Mouse (Mus musculus): ENCODE results near the gene Gsk3b. TPM values are rescaled to one million over a fixed set of nuclear protein-coding genes. Genes with fewer than 3 reads are reported as not detected.
A peak's percentile ranks its signal among the peaks of the same experiment; 100 is the strongest.

Gsk3b gene
- 17.5 and 20.1 TPM in 2 replicates for polyA plus RNA-seq (2012; rRNA removed)
- 61.3 and 63.2 TPM in 2 replicates for polyA plus RNA-seq (2014; fragmentation: Nextera tagmentation; extraction: Ambion mirVana)

- Histone ChIP-seq H3K27me3 (ENCODE audit: control insufficient read depth, insufficient read depth, low read length) (no peaks in the 10 kb centered on the region), H3K4me2 (replicated peaks; ENCODE audit: low read depth, low read length, severe bottlenecking) (peak within 1 kb of the TSS; percentile 70), H3K4me3 (replicated peaks; ENCODE audit: low read length) (peak within 1 kb of the TSS; percentile 88), H3K36me3 (ENCODE audit: control insufficient read depth, insufficient read depth, low read length) (no peaks in the 10 kb centered on the region), H3K27ac (replicated peaks; ENCODE audit: low read depth, low read length) (peak within 1 kb of the TSS; percentile 100), H3K9ac (ENCODE audit: low read depth, low read length, severe bottlenecking) (peak within 1 kb of the TSS; percentile 95), H3K4me1 (ENCODE audit: control insufficient read depth, insufficient read depth, low read length) (0 out of 2 replicates have a peak, but pooled peaks cover 3% of the 10 kb centered on the region), H3K9me3 (ENCODE audit: control insufficient read depth, low read length) (no peaks in the 10 kb centered on the region)
- peak; percentile 93 for ATAC-seq (ENCODE audit: low FRiP score, low read depth)
- DNase-seq (ENCODE audit: low spot score), result peak; percentile 99
- TF ChIP-seq POLR2A (IDR thresholded peaks at IDR 0.05; ENCODE audit: borderline replicate concordance, extremely low read depth, insufficient read depth, insufficient read length), result peak; percentile 97
- 1% methylated on average over 61 of the region's 69 CpGs for WGBS
These were observed at the start of gene Gsk3b for GRCm38 (mm10) chr16:38088629-38089446. Gene Gsk3b (plus strand): TSS chr16:38089001.

- Histone ChIP-seq H3K9me3 (ENCODE audit: control insufficient read depth, low read length) (no peaks in the 10 kb centered on the region), H3K4me3 (replicated peaks; ENCODE audit: low read length) (no peak overlapping the region), H3K4me1 (ENCODE audit: control insufficient read depth, insufficient read depth, low read length) (no peaks in the 10 kb centered on the region), H3K27me3 (ENCODE audit: control insufficient read depth, insufficient read depth, low read length) (no peaks in the 10 kb centered on the region), H3K27ac (replicated peaks; ENCODE audit: low read depth, low read length) (no peak overlapping the region), H3K9ac (ENCODE audit: low read depth, low read length, severe bottlenecking) (no peak overlapping the region), H3K4me2 (replicated peaks; ENCODE audit: low read depth, low read length, severe bottlenecking) (no peak overlapping the region), H3K36me3 (ENCODE audit: control insufficient read depth, insufficient read depth, low read length) (no peaks in the 10 kb centered on the region)
- DNase-seq (ENCODE audit: low spot score) (no peak), ATAC-seq (ENCODE audit: low FRiP score, low read depth) (no peak)
- 88% methylated on average over 1 of the region's 1 CpGs for WGBS
- TF ChIP-seq POLR2A (IDR thresholded peaks at IDR 0.05; ENCODE audit: borderline replicate concordance, extremely low read depth, insufficient read depth, insufficient read length), result no peak
These were observed 46.6 kb upstream of the Gsk3b start for GRCm38 (mm10) chr16:38042160-38042559.

- Histone ChIP-seq H3K9me3 (ENCODE audit: control insufficient read depth, low read length) (no peaks in the 10 kb centered on the region), H3K27ac (replicated peaks; ENCODE audit: low read depth, low read length) (no peak overlapping the region), H3K4me2 (replicated peaks; ENCODE audit: low read depth, low read length, severe bottlenecking) (no peak overlapping the region), H3K4me1 (ENCODE audit: control insufficient read depth, insufficient read depth, low read length) (no peaks in the 10 kb centered on the region), H3K36me3 (ENCODE audit: control insufficient read depth, insufficient read depth, low read length) (no peaks in the 10 kb centered on the region), H3K4me3 (replicated peaks; ENCODE audit: low read length) (no peak overlapping the region), H3K9ac (ENCODE audit: low read depth, low read length, severe bottlenecking) (no peak overlapping the region), H3K27me3 (ENCODE audit: control insufficient read depth, insufficient read depth, low read length) (no peaks in the 10 kb centered on the region)
- no peak for TF ChIP-seq POLR2A (IDR thresholded peaks at IDR 0.05; ENCODE audit: borderline replicate concordance, extremely low read depth, insufficient read depth, insufficient read length)
- 83% methylated on average over 5 of the region's 5 CpGs for WGBS
- ATAC-seq (ENCODE audit: low FRiP score, low read depth) (no peak), DNase-seq (ENCODE audit: low spot score) (no peak)
These were observed 44.2 kb upstream of the Gsk3b start for GRCm38 (mm10) chr16:38044551-38044950.

GRCm38 (mm10) chr16:38047781-38048558 lies 40.8 kb upstream of the Gsk3b start:
- peak overlapping the region; percentile 15; the same call in 1 of the 2 replicates for H3K4me2 ChIP-seq (replicated peaks; ENCODE audit: low read depth, low read length, severe bottlenecking)
- H3K9me3 ChIP-seq (ENCODE audit: control insufficient read depth, low read length), result no peaks in the 10 kb centered on the region
- no peak overlapping the region for H3K27ac ChIP-seq (replicated peaks; ENCODE audit: low read depth, low read length)
- ATAC-seq (ENCODE audit: low FRiP score, low read depth) (no peak), DNase-seq (ENCODE audit: low spot score) (no peak)
- no peak for TF ChIP-seq POLR2A (IDR thresholded peaks at IDR 0.05; ENCODE audit: borderline replicate concordance, extremely low read depth, insufficient read depth, insufficient read length)
- H3K27me3 ChIP-seq (ENCODE audit: control insufficient read depth, insufficient read depth, low read length), result no peaks in the 10 kb centered on the region
- 59% methylated on average over 23 of the region's 23 CpGs for WGBS
- no peak overlapping the region for H3K4me3 ChIP-seq (replicated peaks; ENCODE audit: low read length)
- no peak overlapping the region for H3K9ac ChIP-seq (ENCODE audit: low read depth, low read length, severe bottlenecking)
- H3K36me3 ChIP-seq (ENCODE audit: control insufficient read depth, insufficient read depth, low read length), result no peaks in the 10 kb centered on the region
- H3K4me1 ChIP-seq (ENCODE audit: control insufficient read depth, insufficient read depth, low read length), result no peaks in the 10 kb centered on the region

DNA sequence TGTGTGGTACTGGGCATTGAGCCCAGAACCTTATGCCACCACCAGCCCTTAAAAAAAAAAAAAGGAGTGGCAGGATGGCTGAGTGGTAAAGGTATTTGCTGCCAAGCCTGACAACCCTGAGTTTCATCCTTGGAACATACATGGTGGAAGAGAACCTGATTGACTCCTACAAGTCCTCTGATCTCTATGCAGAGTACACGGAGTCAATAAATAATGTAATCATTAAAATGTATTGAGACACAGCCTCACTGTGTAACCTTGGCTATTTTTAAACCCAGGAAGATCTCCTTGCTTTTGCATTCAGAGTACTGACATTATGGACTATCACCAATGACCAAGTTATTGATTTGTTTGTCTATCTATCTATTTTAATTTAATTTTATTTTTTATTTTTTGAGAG lies 30.9 kb upstream of the Gsk3b start:
- Histone ChIP-seq H3K4me3 (replicated peaks; ENCODE audit: low read length) (no peak overlapping the region), H3K4me2 (replicated peaks; ENCODE audit: low read depth, low read length, severe bottlenecking) (no peak overlapping the region), H3K36me3 (ENCODE audit: control insufficient read depth, insufficient read depth, low read length) (no peaks in the 10 kb centered on the region), H3K27me3 (ENCODE audit: control insufficient read depth, insufficient read depth, low read length) (no peaks in the 10 kb centered on the region), H3K27ac (replicated peaks; ENCODE audit: low read depth, low read length) (no peak overlapping the region), H3K4me1 (ENCODE audit: control insufficient read depth, insufficient read depth, low read length) (no peaks in the 10 kb centered on the region), H3K9ac (ENCODE audit: low read depth, low read length, severe bottlenecking) (no peak overlapping the region), H3K9me3 (ENCODE audit: control insufficient read depth, low read length) (no peaks in the 10 kb centered on the region)
- no peak for ATAC-seq (ENCODE audit: low FRiP score, low read depth)
- no peak for DNase-seq (ENCODE audit: low spot score)
- 88% methylated on average over 1 of the region's 1 CpGs for WGBS
- no peak for TF ChIP-seq POLR2A (IDR thresholded peaks at IDR 0.05; ENCODE audit: borderline replicate concordance, extremely low read depth, insufficient read depth, insufficient read length)
